Mouse (Mus musculus) kidney, embryonic 14.5 days (tissue): ENCODE measurements around the gene Calm4. TPM values are rescaled to one million over a fixed set of nuclear protein-coding genes. Genes with fewer than 3 reads are reported as not detected.
"Not testable (repeated sequence)": the region's sequence is repeated elsewhere in the genome, so short reads cannot be mapped to it uniquely, and the experiment has no call there.

ENCODE experiments used
- ATAC-seq: fragments of 200-750 bp; cut with Nextera tagmentation; 2 replicates; pipeline ENCODE4 v1.8.0; 2017; ENCODE audit warnings: moderate number of reproducible peaks, mild to moderate bottlenecking, moderate TSS enrichment, moderate library complexity; ENCODE audit not compliant: low FRiP score, low TSS enrichment
- H3K27ac ChIP-seq: fragments of 300-500 bp; sonication (generic); 2 replicates; pipeline ENCODE4 v1.5.1; 2014; ENCODE audit warnings: low read depth, mild to moderate bottlenecking, low read length, moderate library complexity, mixed read lengths
- H3K27me3 ChIP-seq: fragments of 300-500 bp; sonication (generic); 2 replicates; pipeline ENCODE4 v1.6.1; 2014; ENCODE audit warnings: mild to moderate bottlenecking, low read length; ENCODE audit not compliant: control insufficient read depth, insufficient read depth
- H3K36me3 ChIP-seq: fragments of 300-500 bp; sonication (generic); 2 replicates; pipeline ENCODE4 v1.6.1; 2014; ENCODE audit warnings: low read length, mixed read lengths; ENCODE audit not compliant: control insufficient read depth, insufficient read depth
- H3K4me1 ChIP-seq: fragments of 300-500 bp; sonication (generic); 2 replicates; pipeline ENCODE4 v1.6.1; 2014; ENCODE audit warnings: low read length, mixed read lengths; ENCODE audit not compliant: control insufficient read depth, insufficient read depth
- H3K4me2 ChIP-seq: fragments of 300-500 bp; sonication (generic); replicated peaks from 2 replicates; pipeline ENCODE4 v1.6.1; 2014; ENCODE audit warnings: low read depth, mild to moderate bottlenecking, low read length
- H3K4me3 ChIP-seq: fragments of 300-500 bp; sonication (generic); 2 replicates; pipeline ENCODE4 v1.5.1; 2014; ENCODE audit warnings: mild to moderate bottlenecking, low read length
- H3K9ac ChIP-seq: fragments of 300-500 bp; sonication (generic); 2 replicates; pipeline ENCODE4 v1.6.1; 2014; ENCODE audit warnings: low read depth, mild to moderate bottlenecking, low read length, moderate library complexity
- H3K9me3 ChIP-seq: fragments of 300-500 bp; sonication (generic); 2 replicates; pipeline ENCODE4 v1.6.1; 2016; ENCODE audit warnings: low read length; ENCODE audit not compliant: control insufficient read depth
- WGBS: fragments of 180-500 bp; shearing (Covaris S2); extraction: QIAGEN DNeasy Blood & Tissue Kit; methylation state at CpG from one replicate; pipeline ENCODE4 v1.1.7; 2014; 5-methylcytosine and 5-hydroxymethylcytosine counted together
- polyA plus RNA-seq: library from polyadenylated mRNA; unstranded; fragments of >200 nt; fragmentation: Nextera tagmentation; extraction: Ambion mirVana; gene quantifications from 2 replicates; pipeline ENCODE4 v1.2.1, GENCODE M21; 2014

The Calm4 gene
- polyA plus RNA-seq, 1 experiment from 2014 or later, result not detected

DNA sequence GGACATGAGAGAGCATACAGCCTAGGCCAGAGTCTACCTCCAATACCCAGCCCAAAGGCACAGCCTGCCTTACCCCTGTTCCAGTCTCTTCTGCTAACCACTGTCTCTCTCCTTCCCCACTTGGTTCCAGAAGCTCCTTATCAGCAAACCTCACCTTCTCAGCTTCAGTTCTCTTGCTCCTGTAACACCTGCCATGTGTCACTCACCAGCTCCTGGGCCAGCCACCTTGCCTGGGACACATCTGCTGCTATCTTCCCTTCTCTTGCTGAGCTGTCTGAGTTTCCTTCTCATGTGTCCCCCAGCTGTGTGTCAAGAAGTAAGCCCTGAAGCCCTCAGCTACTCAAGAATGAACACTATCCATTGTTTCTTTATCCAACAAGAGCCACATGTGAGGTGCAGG lies 3.1 kb downstream of the Calm4 start:
- not testable (repeated sequence) for H3K27me3 ChIP-seq, H3K4me2 ChIP-seq, H3K4me1 ChIP-seq, H3K9ac ChIP-seq, H3K4me3 ChIP-seq, ATAC-seq, H3K36me3 ChIP-seq, H3K9me3 ChIP-seq, H3K27ac ChIP-seq

DNA sequence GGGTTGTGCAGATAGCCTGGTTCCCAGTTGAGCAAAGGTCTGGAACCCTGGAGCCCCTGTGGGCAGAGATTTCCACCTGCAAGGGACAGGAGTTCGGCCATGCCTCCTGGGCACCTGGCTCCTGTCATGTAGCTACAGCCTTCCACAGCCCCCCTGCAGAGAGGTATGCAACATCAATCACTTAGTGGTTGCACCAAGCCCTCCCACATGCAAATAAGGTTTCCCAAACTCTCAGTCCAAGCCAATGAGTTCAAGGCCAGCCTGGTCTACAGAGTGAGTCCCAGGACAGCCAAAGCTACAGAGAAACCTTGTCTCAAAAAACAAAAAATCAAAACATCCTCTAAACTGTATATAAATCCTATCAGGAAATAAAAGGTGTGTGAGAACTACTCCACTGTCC lies 12.8 kb downstream of the Calm4 start:
- H3K9ac ChIP-seq, result no peak overlapping the region
- no peaks in the 10 kb centered on the region for H3K9me3 ChIP-seq
- no peaks in the 10 kb centered on the region for H3K36me3 ChIP-seq
- WGBS, result 56% methylated on average over 1 of the region's 1 CpGs
- H3K4me1 ChIP-seq, result no peaks in the 10 kb centered on the region
- no peaks in the 10 kb centered on the region for H3K27me3 ChIP-seq
- no peak for ATAC-seq
- H3K4me3 ChIP-seq, result no peak overlapping the region
- H3K27ac ChIP-seq, result no peak overlapping the region
- no peak overlapping the region for H3K4me2 ChIP-seq

DNA sequence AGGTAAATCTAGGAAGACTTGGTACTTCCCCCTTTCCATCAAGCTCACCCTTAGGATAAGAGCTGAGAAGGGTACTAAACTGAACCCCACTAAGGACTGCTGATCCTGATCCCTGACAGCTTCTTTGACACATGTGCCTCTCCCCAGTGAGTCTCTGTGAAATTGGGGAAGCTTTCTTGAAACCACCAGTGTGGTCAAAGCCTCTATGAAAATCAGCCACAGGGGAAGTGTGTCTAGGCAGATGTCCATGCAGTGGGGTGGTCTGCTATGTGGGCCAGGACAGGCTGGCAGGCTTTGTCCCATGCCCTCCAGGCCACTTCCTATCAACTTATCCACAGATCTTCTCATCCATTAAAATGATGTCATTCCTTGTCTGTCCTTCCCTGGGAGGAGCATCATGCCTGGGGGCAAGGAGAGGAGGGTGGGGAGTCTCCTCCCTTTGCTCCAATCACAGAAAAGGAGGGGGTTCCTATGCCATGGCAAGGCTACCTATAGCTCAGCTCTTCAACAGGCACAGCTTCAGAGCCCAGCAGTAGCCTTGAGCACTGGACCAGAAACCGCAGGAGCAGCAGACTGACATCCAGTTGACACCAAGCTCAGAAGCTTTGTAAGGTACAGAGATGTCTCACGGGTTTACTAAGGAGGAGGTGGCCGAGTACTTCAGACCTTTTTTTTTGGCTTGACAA lies 16.2 kb downstream of the Calm4 start, which contains the start of gene Calm5:
Calm5 (plus strand) TSS at position 526 of the 686 bp plus-strand sequence.
- WGBS, result 88% methylated on average over 3 of the region's 3 CpGs
- H3K4me2 ChIP-seq, H3K4me1 ChIP-seq, ATAC-seq, H3K9me3 ChIP-seq, H3K27ac ChIP-seq, H3K4me3 ChIP-seq, H3K36me3 ChIP-seq, H3K9ac ChIP-seq, H3K27me3 ChIP-seq: not testable (repeated sequence)

DNA sequence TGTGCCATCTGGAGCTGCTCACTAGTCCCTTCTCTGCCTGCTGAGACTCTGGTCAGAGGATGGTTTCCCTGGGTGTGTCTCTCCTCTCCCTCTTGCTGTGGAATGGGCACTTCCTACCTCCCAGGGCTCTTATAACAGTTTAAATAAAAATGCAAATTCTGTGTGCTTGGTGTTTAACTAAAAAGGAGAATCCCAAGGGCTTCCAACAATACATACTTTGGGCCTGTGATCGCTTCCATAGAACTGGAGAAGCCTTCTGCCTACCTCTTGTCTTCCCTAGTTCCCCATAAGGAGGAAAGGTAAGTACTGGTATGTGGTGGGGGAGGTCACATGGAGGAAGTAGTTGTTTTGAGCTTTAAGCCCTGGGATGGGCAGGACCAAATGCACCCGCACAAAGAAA lies 17.3 kb downstream of the Calm4 start:
- no peaks in the 10 kb centered on the region for H3K4me1 ChIP-seq
- H3K4me3 ChIP-seq, result no peak overlapping the region
- H3K36me3 ChIP-seq, result no peaks in the 10 kb centered on the region
- no peak overlapping the region for H3K9ac ChIP-seq
- ATAC-seq, result no peak
- H3K9me3 ChIP-seq, result no peaks in the 10 kb centered on the region
- H3K4me2 ChIP-seq, result no peak overlapping the region
- no peaks in the 10 kb centered on the region for H3K27me3 ChIP-seq
- 98% methylated on average over 2 of the region's 2 CpGs for WGBS
- no peak overlapping the region for H3K27ac ChIP-seq

DNA sequence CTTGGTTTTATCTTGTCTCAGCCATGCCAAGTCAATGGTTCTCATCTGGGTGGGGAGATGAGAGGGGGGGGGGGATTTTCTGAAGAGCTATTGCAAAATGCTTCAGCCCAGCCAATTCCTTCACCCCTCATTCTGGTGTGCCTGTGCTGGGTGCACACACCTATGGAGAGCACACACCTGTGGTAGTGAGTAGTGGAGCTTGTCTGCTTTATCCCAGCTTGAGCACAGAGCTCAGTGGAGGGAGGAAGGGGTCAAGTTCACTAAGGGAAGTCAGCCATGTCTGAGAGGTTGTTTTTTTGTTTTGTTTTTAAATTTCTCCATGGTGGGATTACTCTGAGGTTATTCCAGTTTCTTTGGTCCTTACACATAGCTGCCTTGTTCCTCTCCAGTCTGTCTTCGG lies 18.7 kb downstream of the Calm4 start:
- H3K27me3 ChIP-seq, result no peaks in the 10 kb centered on the region
- no peaks in the 10 kb centered on the region for H3K9me3 ChIP-seq
- no peak for ATAC-seq
- no peak overlapping the region for H3K27ac ChIP-seq
- H3K4me2 ChIP-seq, result no peak overlapping the region
- H3K4me3 ChIP-seq, result no peak overlapping the region
- H3K36me3 ChIP-seq, result no peaks in the 10 kb centered on the region
- H3K4me1 ChIP-seq, result no peaks in the 10 kb centered on the region
- WGBS, result 68% methylated on average over 1 of the region's 1 CpGs
- no peak overlapping the region for H3K9ac ChIP-seq

DNA sequence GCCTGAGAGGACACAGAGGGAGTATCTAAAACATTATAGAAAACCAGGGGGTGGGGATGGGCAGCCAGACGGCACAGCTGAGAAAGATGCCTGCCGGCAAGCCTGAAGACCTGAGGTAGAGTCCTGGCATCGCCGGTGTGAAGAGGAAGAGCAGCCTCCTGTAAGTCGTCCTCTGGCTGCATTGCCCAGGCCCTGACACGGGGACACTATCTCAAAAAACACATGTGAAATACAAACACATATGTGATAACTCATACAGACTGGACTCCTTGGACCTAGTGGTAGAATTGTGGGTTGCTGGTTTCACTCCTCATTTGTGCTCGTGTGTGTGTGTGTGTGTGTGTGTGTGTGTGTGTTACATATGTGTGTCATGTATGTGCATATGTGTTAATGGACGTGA lies 23.7 kb downstream of the Calm4 start:
- whole genome bisulfite sequencing, result 89% methylated on average over 8 of the region's 8 CpGs
- no peak overlapping the region for H3K27ac ChIP-seq

DNA sequence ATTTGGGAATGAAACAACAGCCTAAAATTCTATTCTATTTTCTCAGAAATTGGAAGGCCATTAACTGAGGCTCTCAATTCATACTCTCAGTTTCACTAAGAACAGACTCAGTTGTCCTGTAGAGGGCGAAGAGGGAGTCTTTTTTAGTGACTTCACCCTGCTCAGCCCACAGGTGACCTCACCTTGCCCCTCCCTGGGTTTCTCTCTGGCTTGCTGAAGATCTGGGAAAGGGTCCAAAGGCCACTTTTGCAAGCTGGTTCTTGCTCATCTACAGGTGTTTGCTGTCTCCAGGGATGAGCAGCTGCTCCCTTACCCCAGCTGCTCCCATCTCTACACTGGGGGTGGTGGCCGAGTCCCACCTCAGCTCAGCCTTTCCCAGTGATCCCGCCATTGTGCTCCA lies 24.8 kb downstream of the Calm4 start:
- Histone ChIP-seq H3K9ac (no peak overlapping the region), H3K36me3 (no peaks in the 10 kb centered on the region), H3K4me1 (no peaks in the 10 kb centered on the region), H3K4me2 (no peak overlapping the region), H3K27me3 (no peaks in the 10 kb centered on the region), H3K9me3 (no peaks in the 10 kb centered on the region), H3K27ac (no peak overlapping the region), H3K4me3 (no peak overlapping the region)
- WGBS, result 83% methylated on average over 3 of the region's 3 CpGs
- ATAC-seq, result no peak

More for the DNA sequence above, 23.7 kb downstream of the Calm4 start:
- Histone ChIP-seq H3K4me3 (no peak overlapping the region), H3K36me3 (no peaks in the 10 kb centered on the region), H3K27me3 (no peaks in the 10 kb centered on the region), H3K9me3 (no peaks in the 10 kb centered on the region), H3K9ac (no peak overlapping the region), H3K4me2 (no peak overlapping the region), H3K4me1 (no peaks in the 10 kb centered on the region)
- no peak for ATAC-seq

DNA sequence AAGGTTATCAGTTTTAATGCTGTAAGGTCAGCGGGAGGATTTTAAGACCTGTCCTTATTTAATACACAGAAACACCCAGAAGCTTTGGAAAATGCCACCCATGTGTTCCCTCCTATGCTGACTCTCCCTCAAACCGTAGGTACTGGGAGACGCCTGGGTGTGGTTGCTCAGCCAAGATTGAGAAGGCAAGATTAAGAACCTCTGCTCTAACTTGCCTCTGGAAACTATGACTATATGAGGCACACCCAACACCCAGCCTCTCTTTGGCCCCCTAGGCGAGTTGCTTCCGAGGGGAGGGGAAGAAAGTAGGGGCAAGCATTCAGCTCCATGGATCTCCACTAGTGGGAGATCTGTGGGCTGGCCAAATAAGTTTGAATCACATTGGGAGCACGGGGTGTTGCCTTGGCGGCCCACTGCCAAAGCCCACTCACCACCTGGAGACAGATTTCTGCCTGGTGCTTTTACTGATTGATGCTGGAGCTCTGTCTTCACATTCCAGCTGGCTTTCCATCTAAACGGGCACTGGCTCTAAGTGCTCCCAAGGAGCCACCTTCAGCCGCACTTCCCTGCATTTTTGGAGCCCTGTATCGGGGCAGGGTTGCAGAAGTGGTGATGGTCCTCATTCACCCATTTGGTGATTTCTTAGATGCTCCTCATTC lies 25.5 kb downstream of the Calm4 start:
- no peak overlapping the region for H3K4me3 ChIP-seq
- no peak overlapping the region for H3K9ac ChIP-seq
- no peaks in the 10 kb centered on the region for H3K27me3 ChIP-seq
- no peaks in the 10 kb centered on the region for H3K36me3 ChIP-seq
- no peak for ATAC-seq
- 89% methylated on average over 10 of the region's 10 CpGs for WGBS
- no peak overlapping the region for H3K4me2 ChIP-seq
- H3K27ac ChIP-seq, result no peak overlapping the region
- no peaks in the 10 kb centered on the region for H3K9me3 ChIP-seq
- H3K4me1 ChIP-seq, result no peaks in the 10 kb centered on the region

DNA sequence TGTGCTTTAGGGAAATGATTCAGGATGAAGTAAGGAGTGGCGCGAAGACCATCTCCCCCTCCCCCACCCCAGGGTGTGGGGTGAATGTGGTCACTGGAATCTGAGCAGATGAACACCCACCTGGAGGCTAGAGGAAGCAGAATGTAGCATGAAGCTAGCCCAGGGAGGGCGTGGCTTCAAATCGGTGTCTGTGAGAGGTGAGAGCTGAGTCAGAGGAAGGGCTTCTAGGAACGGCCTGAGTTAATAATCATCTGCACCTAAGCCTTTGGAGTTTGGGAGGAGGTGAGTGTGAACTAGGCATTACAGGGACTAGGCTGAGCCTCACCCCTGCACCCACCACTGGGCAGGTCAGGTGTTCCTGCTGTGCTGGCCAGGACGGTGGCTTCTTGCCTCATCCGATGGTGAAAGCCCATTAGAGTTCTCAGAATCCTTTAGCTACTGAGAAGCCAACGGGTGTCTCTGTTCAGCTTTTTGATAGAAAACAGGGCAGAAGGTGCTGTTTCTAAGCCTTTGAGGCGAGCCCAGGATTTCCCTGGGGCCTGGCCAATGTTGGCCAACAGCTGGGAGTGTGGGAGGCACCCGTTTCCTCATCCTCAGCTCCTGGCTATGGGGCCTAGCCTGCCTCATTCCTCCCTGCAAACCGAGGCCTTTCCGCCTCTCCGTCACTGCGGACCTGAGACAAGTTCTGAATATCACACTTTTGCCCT lies 28.2 kb downstream of the Calm4 start:
- Histone ChIP-seq H3K4me2 (no peak overlapping the region), H3K9ac (no peak overlapping the region), H3K27ac (no peak overlapping the region), H3K9me3 (no peaks in the 10 kb centered on the region), H3K27me3 (no peaks in the 10 kb centered on the region), H3K36me3 (no peaks in the 10 kb centered on the region), H3K4me3 (no peak overlapping the region), H3K4me1 (no peaks in the 10 kb centered on the region)
- ATAC-seq, result peak; percentile 58
- 80% methylated on average over 14 of the region's 14 CpGs for WGBS
